Mouse (Mus musculus) naive thymus-derived CD4-positive, alpha-beta T cell, adult 5 months (primary cell): ENCODE data around the gene Kcnb1. TPM values are rescaled to one million over a fixed set of nuclear protein-coding genes. Genes with fewer than 3 reads are reported as not detected.

Experiments used
- polyA plus RNA-seq: library from polyadenylated mRNA; unstranded; fragments of 100-300 nt; shearing (Covaris generic); gene quantifications from one replicate; pipeline ENCODE4 v1.2.1, GENCODE M21; 2017

Kcnb1 gene
- polyA plus RNA-seq: 0.15 TPM

DNA sequence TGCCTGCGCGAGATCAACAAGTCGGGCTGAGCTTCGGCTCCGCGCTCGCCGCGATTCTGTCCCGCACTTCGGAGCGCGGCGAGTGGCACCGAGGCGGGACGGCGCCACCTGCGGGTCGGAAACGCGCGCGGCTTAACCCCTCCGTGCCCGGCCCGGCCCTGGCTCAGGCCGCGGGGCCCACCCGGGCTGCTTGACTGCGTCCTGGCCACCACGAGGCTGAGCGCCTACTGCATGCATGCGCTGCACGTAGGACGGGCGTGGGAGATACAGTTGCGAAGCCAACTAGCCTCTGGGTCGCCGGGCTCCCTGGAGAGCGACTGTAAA, at the start of gene Kcnb1:
Gene Kcnb1, minus strand, starts transcription at position 80 of the 324 bp plus-strand sequence.

DNA sequence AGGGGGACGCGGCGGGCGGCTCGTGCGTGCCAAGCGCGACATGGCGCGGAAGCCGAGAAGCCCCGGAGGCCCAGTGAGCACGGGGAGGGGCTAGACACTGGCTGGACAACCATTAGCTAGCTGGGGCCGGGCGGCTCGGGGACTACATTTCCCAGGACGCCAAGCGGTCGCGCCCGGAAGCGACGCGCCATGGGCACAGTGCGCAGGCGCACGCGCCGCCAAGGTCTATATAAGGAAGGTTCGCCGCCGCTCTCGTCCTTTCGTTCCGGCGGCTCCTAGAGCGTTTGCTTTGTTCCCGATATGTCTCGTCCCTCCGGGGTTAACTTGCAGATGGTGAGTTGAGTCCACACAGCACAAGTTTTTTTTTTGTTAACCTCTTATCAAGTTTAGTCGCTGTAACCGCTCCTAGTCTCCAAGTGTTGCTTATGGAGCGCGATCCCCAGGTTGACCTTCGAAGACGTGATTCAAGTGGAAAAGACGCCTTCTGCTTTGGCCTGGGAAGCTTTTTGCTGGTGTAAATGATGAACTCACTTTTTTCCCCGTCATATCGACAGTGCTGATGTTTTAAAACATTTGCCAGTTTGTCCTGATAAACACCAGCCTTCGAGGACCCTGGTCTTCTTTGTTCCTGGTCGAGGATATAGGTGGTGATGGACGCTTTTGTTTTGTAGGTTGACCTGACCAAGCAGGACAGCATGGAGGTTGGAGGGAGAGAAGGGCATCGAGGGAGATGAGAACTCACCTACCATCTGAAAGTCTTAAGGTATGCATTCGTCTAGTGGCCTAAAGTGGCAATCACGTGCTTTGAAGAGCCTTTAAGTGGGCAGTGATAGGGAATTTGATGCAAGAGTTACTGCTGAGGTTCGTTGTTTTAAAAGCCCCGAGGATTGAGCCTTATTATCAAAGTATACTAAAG, 126.7 kb downstream of the Kcnb1 start, which contains the start of gene Znfx1:
Gene Znfx1, minus strand, starts transcription at position 51 of the 916 bp plus-strand sequence.

Other genes starting within 250 kb of the Kcnb1 start
- gene Stau1, start 193.9 kb downstream of the Kcnb1 start, polyA plus RNA-seq: 119 TPM
- 89.4 TPM for gene Ddx27, start 175.0 kb downstream of the Kcnb1 start, polyA plus RNA-seq
- 46.8 TPM for gene Znfx1, start 127.1 kb downstream of the Kcnb1 start, polyA plus RNA-seq
- gene Ptgis, start 50.4 kb upstream of the Kcnb1 start, polyA plus RNA-seq: not detected
- gene B4galt5, start 159.0 kb upstream of the Kcnb1 start, polyA plus RNA-seq: 18.9 TPM
- 53.3 TPM for gene Slc9a8, start 231.6 kb upstream of the Kcnb1 start, polyA plus RNA-seq